Mouse (Mus musculus) heart, embryonic 15.5 days (tissue): ENCODE measurements around the gene Nxf1. TPM values are rescaled to one million over a fixed set of nuclear protein-coding genes. Genes with fewer than 3 reads are reported as not detected.

Source experiments
- ATAC-seq: fragments of 200-750 bp; cut with Nextera tagmentation; replicated peaks from 2 replicates; pipeline ENCODE4 v1.8.0; 2017; ENCODE audit warnings: low read depth, moderate TSS enrichment; ENCODE audit not compliant: insufficient number of reproducible peaks, insufficient read depth, low FRiP score
- H3K27ac ChIP-seq: fragments of 300-500 bp; sonication (generic); 2 replicates; pipeline ENCODE4 v1.5.1; 2015; ENCODE audit warnings: mild to moderate bottlenecking, inconsistent platforms
- H3K27me3 ChIP-seq: fragments of 300-500 bp; sonication (generic); 2 replicates; pipeline ENCODE4 v1.6.1; 2015; ENCODE audit warnings: inconsistent platforms
- H3K36me3 ChIP-seq: fragments of 300-500 bp; sonication (generic); 2 replicates; pipeline ENCODE4 v1.6.1; 2015; ENCODE audit warnings: mild to moderate bottlenecking, inconsistent platforms
- H3K4me1 ChIP-seq: fragments of 300-500 bp; sonication (generic); replicated peaks from 2 replicates; pipeline ENCODE4 v1.6.1; 2015; ENCODE audit warnings: inconsistent platforms
- H3K4me2 ChIP-seq: fragments of 300-500 bp; sonication (generic); 2 replicates; pipeline ENCODE4 v1.6.1; 2015; ENCODE audit warnings: inconsistent platforms, mild to moderate bottlenecking, moderate library complexity
- H3K4me3 ChIP-seq: fragments of 300-500 bp; sonication (generic); 2 replicates; pipeline ENCODE4 v1.5.1; 2015; ENCODE audit warnings: mild to moderate bottlenecking, inconsistent platforms
- H3K9ac ChIP-seq: fragments of 300-500 bp; sonication (generic); 2 replicates; pipeline ENCODE4 v1.6.1; 2015; ENCODE audit warnings: mild to moderate bottlenecking, inconsistent platforms
- H3K9me3 ChIP-seq: fragments of 300-500 bp; sonication (generic); replicated peaks from 2 replicates; pipeline ENCODE4 v1.6.1; 2016; ENCODE audit warnings: inconsistent platforms
- WGBS: fragments of 180-500 bp; shearing (Covaris S2); methylation state at CpG from one replicate; pipeline ENCODE4 v1.1.7; 2015; ENCODE audit warnings: mixed read lengths; 5-methylcytosine and 5-hydroxymethylcytosine counted together
- polyA plus RNA-seq: library from polyadenylated mRNA; unstranded; fragments of >200 nt; fragmentation: Nextera tagmentation; extraction: Ambion mirVana; gene quantifications from 2 replicates; pipeline ENCODE4 v1.2.1, GENCODE M21; 2015

Gene Nxf1
- 100 and 132 TPM in 2 replicates for polyA plus RNA-seq

- ATAC-seq, result peak; percentile 93
- H3K9ac ChIP-seq, result peak within 1 kb of the TSS; percentile 98
- under 1% methylated on average over 73 of the region's 75 CpGs for WGBS
- peak within 1 kb of the TSS; percentile 98 for H3K4me3 ChIP-seq
- H3K36me3 ChIP-seq, result peaks cover 29% of the 10 kb centered on the region
- peak within 1 kb of the TSS; percentile 60 for H3K4me2 ChIP-seq
- peaks cover 22% of the 10 kb centered on the region for H3K4me1 ChIP-seq
- H3K27ac ChIP-seq, result peak within 1 kb of the TSS; percentile 89
- no peaks in the 10 kb centered on the region for H3K9me3 ChIP-seq
- no peaks in the 10 kb centered on the region for H3K27me3 ChIP-seq
Observed at GRCm38 (mm10) chr19:8756635-8757387, at the start of gene Nxf1. Nxf1 (plus strand) TSS chr19:8757073.

DNA sequence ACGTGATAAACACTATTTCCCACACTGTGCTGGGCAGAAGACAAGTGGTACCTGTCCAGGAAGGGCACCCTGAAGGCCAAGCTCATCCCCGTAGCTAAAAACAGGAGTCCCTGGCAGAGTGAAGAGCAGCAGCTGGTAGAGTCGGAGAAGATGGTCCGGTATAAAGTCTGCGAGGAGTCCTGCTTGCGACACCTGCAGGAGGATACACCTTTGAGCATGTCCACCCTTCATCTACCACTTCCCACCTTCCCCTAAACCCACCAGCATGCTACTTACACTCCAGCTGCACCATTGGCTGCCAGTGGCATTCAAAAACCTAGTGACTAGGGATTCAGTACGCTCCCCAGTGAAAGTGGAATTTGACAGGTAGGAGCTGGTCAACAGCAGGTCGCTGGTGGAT is 47.9 kb upstream of the Nxf1 start:
- WGBS, result 91% methylated on average over 8 of the region's 8 CpGs
- H3K27ac ChIP-seq, result no peak overlapping the region
- H3K4me3 ChIP-seq, result no peak overlapping the region
- H3K4me1 ChIP-seq, result peaks cover 33% of the 10 kb centered on the region
- no peak overlapping the region for H3K4me2 ChIP-seq
- no peaks in the 10 kb centered on the region for H3K9me3 ChIP-seq
- H3K9ac ChIP-seq, result no peak overlapping the region
- no peak for ATAC-seq
- peaks cover 43% of the 10 kb centered on the region for H3K36me3 ChIP-seq
- no peaks in the 10 kb centered on the region for H3K27me3 ChIP-seq

DNA sequence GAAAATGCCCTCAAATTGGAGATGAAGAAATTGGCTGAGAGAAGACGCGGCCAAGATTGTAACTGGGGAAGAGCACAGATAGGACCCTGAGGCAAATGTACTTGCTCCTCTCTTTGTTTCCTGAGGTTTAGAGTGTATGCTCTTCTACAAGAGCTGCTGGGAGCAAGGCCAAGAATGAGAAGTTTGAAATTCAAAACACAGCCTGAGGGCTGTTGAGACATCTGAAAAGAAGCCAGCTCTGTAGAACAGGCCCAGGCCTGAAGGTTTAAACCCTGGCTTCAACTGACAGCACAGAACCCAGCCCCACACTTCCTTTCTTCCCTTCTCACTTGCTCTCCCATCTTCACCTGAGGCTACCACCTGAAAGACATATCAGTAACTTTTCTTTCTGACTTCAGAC is 46.8 kb upstream of the Nxf1 start:
- Histone ChIP-seq H3K4me2 (0 out of 2 replicates have a peak overlapping the region, but pooled peaks have one; percentile 19), H3K27ac (peak overlapping the region; percentile 37), H3K36me3 (peaks cover 43% of the 10 kb centered on the region), H3K4me1 (peaks cover 40% of the 10 kb centered on the region), H3K9ac (peak overlapping the region; percentile 31; the same call in 1 of the 2 replicates), H3K27me3 (no peaks in the 10 kb centered on the region), H3K9me3 (no peaks in the 10 kb centered on the region), H3K4me3 (no peak overlapping the region)
- ATAC-seq, result no peak
- WGBS, result 63% methylated on average over 2 of the region's 2 CpGs

GRCm38 (mm10) chr19:8711506-8711905 is 45.4 kb upstream of the Nxf1 start:
- no peak for ATAC-seq
- 62% methylated on average over 4 of the region's 4 CpGs for WGBS
- Histone ChIP-seq H3K4me2 (peak overlapping the region; percentile 77), H3K4me1 (peaks cover 40% of the 10 kb centered on the region), H3K27ac (peak overlapping the region; percentile 88; the same call in 1 of the 2 replicates), H3K4me3 (peak overlapping the region; percentile 66), H3K36me3 (peaks cover 43% of the 10 kb centered on the region), H3K27me3 (no peaks in the 10 kb centered on the region), H3K9ac (0 out of 2 replicates have a peak overlapping the region, but pooled peaks have one; percentile 79), H3K9me3 (no peaks in the 10 kb centered on the region)

GRCm38 (mm10) chr19:8711949-8712869 is 44.7 kb upstream of the Nxf1 start:
- Histone ChIP-seq H3K9ac (peak overlapping the region; percentile 79), H3K9me3 (no peaks in the 10 kb centered on the region), H3K27me3 (no peaks in the 10 kb centered on the region), H3K4me3 (peak overlapping the region; percentile 66), H3K4me2 (peak overlapping the region; percentile 77), H3K27ac (peak overlapping the region; percentile 88), H3K36me3 (peaks cover 36% of the 10 kb centered on the region), H3K4me1 (peaks cover 40% of the 10 kb centered on the region)
- no peak for ATAC-seq
- 51% methylated on average over 10 of the region's 10 CpGs for WGBS

DNA sequence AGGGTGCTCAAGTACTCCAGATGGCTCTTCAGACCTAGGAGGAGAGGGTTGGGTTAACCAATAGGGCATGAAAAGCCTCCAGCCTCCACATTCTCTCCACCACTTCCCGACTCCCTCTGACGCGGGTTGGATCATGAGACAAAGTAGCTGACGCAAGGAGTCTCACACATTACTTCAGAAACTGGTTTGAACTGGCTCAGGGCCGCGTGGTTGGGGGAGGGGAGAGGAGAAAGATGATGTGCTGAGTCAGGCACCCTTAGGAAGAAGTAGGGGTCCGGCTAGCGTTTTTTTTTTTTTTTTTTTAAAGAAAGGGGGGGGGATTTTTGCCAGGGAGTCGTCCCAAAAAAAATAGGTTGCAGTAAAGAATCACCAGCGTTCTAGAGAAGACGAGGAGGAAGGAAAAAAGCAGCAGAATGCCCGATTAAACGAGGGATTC is 44.0 kb upstream of the Nxf1 start:
- Histone ChIP-seq H3K27ac (peak overlapping the region; percentile 88), H3K4me2 (peak overlapping the region; percentile 77), H3K4me1 (peaks cover 40% of the 10 kb centered on the region), H3K4me3 (peak overlapping the region; percentile 66), H3K9ac (peak overlapping the region; percentile 79), H3K9me3 (no peaks in the 10 kb centered on the region), H3K36me3 (peaks cover 30% of the 10 kb centered on the region), H3K27me3 (no peaks in the 10 kb centered on the region)
- WGBS, result under 1% methylated on average over 13 of the region's 13 CpGs
- ATAC-seq, result peak; percentile 48

DNA sequence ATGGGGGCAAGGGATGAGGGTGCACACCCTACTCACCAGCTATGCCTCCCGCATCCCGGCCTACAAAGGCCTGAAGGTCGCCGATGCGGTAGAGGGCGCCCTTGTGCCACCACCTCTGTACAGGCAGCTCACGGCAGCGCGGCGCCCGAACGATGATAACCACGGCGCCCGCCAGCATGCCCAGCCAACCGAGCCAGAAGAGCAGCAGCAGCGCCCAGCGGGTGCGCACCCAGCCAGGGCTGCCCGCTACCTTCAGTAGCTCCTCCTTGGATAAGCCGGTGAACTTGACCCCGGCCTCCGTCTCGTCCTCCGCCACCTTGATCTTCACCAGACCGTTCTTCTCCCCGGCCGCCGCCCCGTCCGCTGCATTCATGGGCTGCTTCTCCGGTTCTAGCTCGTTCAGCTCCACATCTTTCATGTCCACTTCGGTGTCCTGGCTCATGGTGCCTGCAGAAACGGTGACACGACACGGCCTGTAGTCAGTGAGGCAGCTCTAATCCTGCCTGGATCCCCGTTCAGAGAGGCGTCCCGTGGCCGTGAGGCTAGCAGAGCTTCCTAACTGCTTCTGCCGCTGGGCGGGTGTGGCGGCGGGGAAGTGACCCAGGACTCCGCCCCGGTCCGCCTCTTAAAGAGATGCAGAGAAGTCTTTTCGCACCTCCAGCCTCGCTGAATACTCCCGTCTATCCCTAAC is 43.4 kb upstream of the Nxf1 start:
- WGBS, result 0% methylated on average over 51 of the region's 51 CpGs
- Histone ChIP-seq H3K4me1 (peaks cover 40% of the 10 kb centered on the region), H3K4me2 (peak overlapping the region; percentile 77), H3K27ac (peak overlapping the region; percentile 88), H3K36me3 (peaks cover 24% of the 10 kb centered on the region), H3K9me3 (no peaks in the 10 kb centered on the region), H3K9ac (peak overlapping the region; percentile 79), H3K27me3 (no peaks in the 10 kb centered on the region), H3K4me3 (peak overlapping the region; percentile 66)
- ATAC-seq, result peak; percentile 90

DNA sequence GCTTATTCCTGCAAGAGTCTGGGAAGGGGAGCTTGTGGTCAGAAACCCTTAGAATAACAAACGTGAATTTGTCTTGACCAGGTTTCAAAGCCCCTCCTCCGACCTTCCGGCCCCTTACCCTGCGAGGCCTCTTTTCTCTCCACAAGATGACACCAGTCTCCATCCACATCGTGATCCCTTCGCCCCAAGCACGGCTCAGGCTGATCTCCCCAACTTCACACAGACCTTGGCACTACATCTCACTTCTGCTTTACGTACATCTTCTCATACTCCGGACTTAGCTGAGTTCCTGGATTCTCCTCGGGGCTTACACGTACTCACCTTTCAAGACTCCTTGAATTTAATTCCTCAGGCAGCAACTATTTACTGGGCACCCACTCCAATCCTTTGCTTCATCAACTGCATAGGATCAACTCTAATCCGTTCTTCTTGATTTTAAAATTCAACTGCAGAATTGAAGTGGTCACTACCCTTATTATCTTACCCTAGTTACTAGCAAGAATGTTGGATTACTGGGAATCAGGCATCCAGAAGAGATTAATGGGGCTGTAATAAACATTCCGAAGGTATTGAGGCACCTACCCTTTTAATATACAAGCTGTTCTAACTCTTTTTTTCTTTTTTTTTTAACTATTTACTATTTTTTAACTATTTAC is 42.7 kb upstream of the Nxf1 start:
- peak overlapping the region; percentile 79 for H3K9ac ChIP-seq
- no peaks in the 10 kb centered on the region for H3K27me3 ChIP-seq
- H3K9me3 ChIP-seq, result no peaks in the 10 kb centered on the region
- peak overlapping the region; percentile 77 for H3K4me2 ChIP-seq
- H3K4me1 ChIP-seq, result peaks cover 40% of the 10 kb centered on the region
- peak overlapping the region; percentile 66 for H3K4me3 ChIP-seq
- H3K27ac ChIP-seq, result peak overlapping the region; percentile 88
- peak; percentile 19; the same call in 1 of the 2 replicates for ATAC-seq
- 6% methylated on average over 13 of the region's 13 CpGs for WGBS
- H3K36me3 ChIP-seq, result peaks cover 18% of the 10 kb centered on the region

DNA sequence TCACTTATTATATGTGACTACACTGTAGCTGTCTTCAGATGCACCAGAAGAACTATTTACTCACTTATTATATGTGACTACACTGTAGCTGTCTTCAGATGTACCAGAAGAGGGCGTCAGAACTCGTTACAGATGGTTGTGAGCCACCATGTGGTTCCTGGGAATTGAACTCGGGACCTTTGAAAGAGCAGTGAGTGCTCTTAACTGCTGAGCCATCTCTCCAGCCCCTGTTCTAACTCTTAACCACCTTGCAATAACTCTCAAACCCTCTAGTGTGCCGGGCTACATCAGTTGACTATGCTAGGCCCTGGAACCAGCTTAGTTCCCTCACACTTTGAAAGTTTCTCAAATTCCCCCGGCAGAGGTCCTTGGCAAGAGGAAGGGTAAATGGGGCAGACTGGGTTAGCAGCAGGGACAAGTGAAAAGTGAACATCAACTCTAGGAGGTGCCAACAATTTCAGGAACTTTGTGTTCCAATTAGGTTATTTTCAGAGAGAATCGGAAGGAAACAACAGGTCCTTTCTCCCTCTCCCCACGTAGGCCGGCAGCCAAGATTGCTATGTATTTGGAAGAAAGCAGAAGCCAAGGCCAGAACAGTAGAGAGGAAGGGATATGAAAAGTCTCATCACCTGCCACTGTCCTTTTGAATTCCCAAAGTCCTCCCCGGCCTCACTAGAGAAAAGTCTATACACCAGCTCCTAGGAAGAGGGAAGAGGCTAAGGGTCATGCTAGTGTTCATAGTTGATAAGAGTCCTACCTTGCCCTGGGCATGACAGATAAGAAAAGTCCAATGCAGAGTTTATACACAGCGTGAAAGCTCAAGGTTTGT is 42.0 kb upstream of the Nxf1 start:
- Histone ChIP-seq H3K36me3 (peaks cover 10% of the 10 kb centered on the region), H3K27me3 (no peaks in the 10 kb centered on the region), H3K4me1 (peaks cover 38% of the 10 kb centered on the region), H3K9ac (no peak overlapping the region), H3K27ac (no peak overlapping the region), H3K4me2 (no peak overlapping the region), H3K4me3 (no peak overlapping the region), H3K9me3 (no peaks in the 10 kb centered on the region)
- no peak for ATAC-seq
- WGBS, result 68% methylated on average over 10 of the region's 10 CpGs
